Mouse (Mus musculus) hindbrain, embryonic 10.5 days (tissue): Measurements from ENCODE around the gene Rhbdf2. TPM values are rescaled to one million over a fixed set of nuclear protein-coding genes. Genes with fewer than 3 reads are reported as not detected.

Experiments used
- DNase-seq: peaks from one replicate; pipeline ENCODE4 v3.0.0-alpha.2; 2017; ENCODE audit warnings: low spot score
- H3K27ac ChIP-seq: fragments of 300-500 bp; sonication (generic); 2 replicates; pipeline ENCODE4 v1.5.1; 2016; ENCODE audit warnings: mild to moderate bottlenecking, moderate library complexity
- H3K27me3 ChIP-seq: fragments of 300-500 bp; sonication (generic); 2 replicates; pipeline ENCODE4 v1.6.1; 2016; ENCODE audit warnings: mild to moderate bottlenecking; ENCODE audit not compliant: poor library complexity, insufficient read depth, severe bottlenecking
- H3K36me3 ChIP-seq: fragments of 300-500 bp; sonication (generic); 2 replicates; pipeline ENCODE4 v1.6.1; 2016; ENCODE audit warnings: mild to moderate bottlenecking, moderate library complexity
- H3K4me1 ChIP-seq: fragments of 300-500 bp; sonication (generic); replicated peaks from 2 replicates; pipeline ENCODE4 v1.6.1; 2016; ENCODE audit warnings: mild to moderate bottlenecking
- H3K4me3 ChIP-seq: fragments of 300-500 bp; sonication (generic); 2 replicates; pipeline ENCODE4 v1.5.1; 2016; ENCODE audit warnings: mild to moderate bottlenecking, moderate library complexity
- H3K9me3 ChIP-seq: fragments of 300-500 bp; sonication (generic); 2 replicates; pipeline ENCODE4 v1.6.1; 2016; ENCODE audit warnings: mild to moderate bottlenecking, moderate library complexity
- WGBS: fragments of 180-500 bp; shearing (Covaris S2); methylation state at CpG from one replicate; pipeline ENCODE4 v1.1.7; 2016; 5-methylcytosine and 5-hydroxymethylcytosine counted together
- polyA plus RNA-seq: library from polyadenylated mRNA; unstranded; fragments of >200 nt; fragmentation: Nextera tagmentation; extraction: Ambion mirVana; gene quantifications from 2 replicates; pipeline ENCODE4 v1.2.1, GENCODE M21; 2016

Rhbdf2 gene
- polyA plus RNA-seq, 1 experiment from 2014 or later, result 3.8 TPM

DNA sequence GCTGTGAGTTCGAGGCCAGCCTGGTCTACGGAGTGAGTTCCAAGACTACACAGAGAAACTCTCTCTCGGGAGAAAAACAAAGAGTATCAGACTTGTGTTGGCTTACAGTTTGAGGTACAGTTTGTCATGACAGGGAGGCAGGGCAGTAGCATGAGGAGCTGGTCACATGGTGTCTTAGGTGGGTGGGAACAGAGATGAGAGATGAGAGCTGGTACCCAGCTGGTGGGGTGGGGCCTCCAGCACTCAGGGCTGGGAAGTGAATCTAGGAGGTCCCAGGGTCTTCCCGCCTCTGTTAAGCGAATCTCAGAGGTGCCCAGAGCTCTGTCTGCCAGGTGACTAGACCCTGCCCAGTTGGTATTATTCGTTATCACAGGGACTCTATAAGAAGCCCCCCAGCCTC lies 2.7 kb upstream of the Rhbdf2 start:
- WGBS, result 88% methylated on average over 6 of the region's 6 CpGs

GRCm38 (mm10) chr11:116628712-116629111 lies 1.9 kb upstream of the Rhbdf2 start:
- WGBS, result 58% methylated on average over 9 of the region's 9 CpGs
- Histone ChIP-seq H3K36me3 (no peaks in the 10 kb centered on the region), H3K4me3 (no peak overlapping the region), H3K9me3 (no peaks in the 10 kb centered on the region), H3K27ac (0 out of 2 replicates have a peak overlapping the region, but pooled peaks have one; percentile 6), H3K27me3 (peaks cover 14% of the 10 kb centered on the region), H3K4me1 (peaks cover 49% of the 10 kb centered on the region)
- peak; percentile 85 for DNase-seq

More for the DNA sequence above, 2.7 kb upstream of the Rhbdf2 start:
- Histone ChIP-seq H3K4me3 (no peak overlapping the region), H3K27ac (no peak overlapping the region), H3K9me3 (no peaks in the 10 kb centered on the region), H3K4me1 (peaks cover 41% of the 10 kb centered on the region), H3K36me3 (no peaks in the 10 kb centered on the region), H3K27me3 (peaks cover 10% of the 10 kb centered on the region)
- no peak for DNase-seq

DNA sequence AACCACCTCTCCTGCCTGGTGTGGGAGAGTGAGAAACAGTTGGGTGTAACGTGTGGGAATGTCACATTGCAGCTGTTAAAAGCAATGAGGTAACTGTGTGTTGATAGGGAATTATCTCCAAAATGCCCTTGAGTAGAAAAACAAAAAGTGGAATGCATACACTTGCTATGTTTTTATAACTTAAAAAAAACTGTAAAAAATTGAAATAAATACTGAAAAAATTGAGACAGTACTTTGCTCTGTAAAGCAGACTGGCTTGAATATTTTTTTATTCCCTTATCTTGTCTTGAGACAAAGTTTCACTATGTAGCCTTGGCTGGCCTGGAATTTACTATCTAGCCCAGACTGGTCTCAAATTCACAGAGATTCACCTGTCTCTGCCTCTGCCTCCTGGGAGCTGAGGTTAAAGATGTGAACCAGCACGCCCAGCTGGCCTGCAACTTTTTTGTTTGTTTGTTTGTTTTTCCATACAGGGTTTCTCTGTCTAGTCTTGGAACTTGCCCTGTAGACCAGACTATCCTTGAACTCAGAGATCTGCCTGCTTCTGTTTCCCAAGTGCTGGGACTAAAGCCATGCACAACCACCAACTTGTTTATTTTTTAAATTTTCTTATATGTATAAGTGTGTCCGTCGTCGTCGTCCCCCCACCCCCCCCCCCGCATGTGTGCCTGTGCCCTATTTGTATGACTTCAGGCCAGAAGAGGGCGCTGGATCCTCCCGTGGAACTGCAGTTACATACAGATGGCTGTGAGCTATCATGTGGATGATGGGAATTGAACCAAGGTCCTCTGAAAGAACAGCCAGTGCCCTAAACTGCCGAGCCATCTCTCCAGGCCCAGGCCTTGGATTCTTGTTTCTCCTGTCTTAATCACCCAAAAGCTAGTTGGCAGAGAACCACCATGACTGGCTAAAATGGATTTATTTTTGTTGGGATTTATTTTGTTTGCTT lies 527 bp upstream of the Rhbdf2 start:
- no peak for DNase-seq
- no peak overlapping the region for H3K4me3 ChIP-seq
- no peak overlapping the region for H3K27ac ChIP-seq
- WGBS, result 44% methylated on average over 10 of the region's 10 CpGs
- no peaks in the 10 kb centered on the region for H3K9me3 ChIP-seq
- H3K4me1 ChIP-seq, result peaks cover 62% of the 10 kb centered on the region
- no peaks in the 10 kb centered on the region for H3K36me3 ChIP-seq
- peaks cover 28% of the 10 kb centered on the region for H3K27me3 ChIP-seq

GRCm38 (mm10) chr11:116625081-116626000 lies 1.5 kb downstream of the Rhbdf2 start:
- H3K4me1 ChIP-seq, result peaks cover 72% of the 10 kb centered on the region
- H3K27me3 ChIP-seq, result peaks cover 38% of the 10 kb centered on the region
- 78% methylated on average over 17 of the region's 17 CpGs for WGBS

GRCm38 (mm10) chr11:116624131-116624832 lies 2.5 kb downstream of the Rhbdf2 start:
- peak overlapping the region; percentile 78 for H3K27ac ChIP-seq
- DNase-seq, result peak; percentile 88
- no peaks in the 10 kb centered on the region for H3K9me3 ChIP-seq
- peaks cover 72% of the 10 kb centered on the region for H3K4me1 ChIP-seq
- H3K36me3 ChIP-seq, result no peaks in the 10 kb centered on the region
- WGBS, result 13% methylated on average over 42 of the region's 42 CpGs
- peaks cover 38% of the 10 kb centered on the region for H3K27me3 ChIP-seq
- H3K4me3 ChIP-seq, result peak overlapping the region; percentile 73

More at GRCm38 (mm10) chr11:116625081-116626000, 1.5 kb downstream of the Rhbdf2 start:
- DNase-seq, result peak; percentile 58
- H3K4me3 ChIP-seq, result 0 out of 2 replicates have a peak overlapping the region, but pooled peaks have one; percentile 2
- no peaks in the 10 kb centered on the region for H3K36me3 ChIP-seq
- no peaks in the 10 kb centered on the region for H3K9me3 ChIP-seq
- no peak overlapping the region for H3K27ac ChIP-seq

DNA sequence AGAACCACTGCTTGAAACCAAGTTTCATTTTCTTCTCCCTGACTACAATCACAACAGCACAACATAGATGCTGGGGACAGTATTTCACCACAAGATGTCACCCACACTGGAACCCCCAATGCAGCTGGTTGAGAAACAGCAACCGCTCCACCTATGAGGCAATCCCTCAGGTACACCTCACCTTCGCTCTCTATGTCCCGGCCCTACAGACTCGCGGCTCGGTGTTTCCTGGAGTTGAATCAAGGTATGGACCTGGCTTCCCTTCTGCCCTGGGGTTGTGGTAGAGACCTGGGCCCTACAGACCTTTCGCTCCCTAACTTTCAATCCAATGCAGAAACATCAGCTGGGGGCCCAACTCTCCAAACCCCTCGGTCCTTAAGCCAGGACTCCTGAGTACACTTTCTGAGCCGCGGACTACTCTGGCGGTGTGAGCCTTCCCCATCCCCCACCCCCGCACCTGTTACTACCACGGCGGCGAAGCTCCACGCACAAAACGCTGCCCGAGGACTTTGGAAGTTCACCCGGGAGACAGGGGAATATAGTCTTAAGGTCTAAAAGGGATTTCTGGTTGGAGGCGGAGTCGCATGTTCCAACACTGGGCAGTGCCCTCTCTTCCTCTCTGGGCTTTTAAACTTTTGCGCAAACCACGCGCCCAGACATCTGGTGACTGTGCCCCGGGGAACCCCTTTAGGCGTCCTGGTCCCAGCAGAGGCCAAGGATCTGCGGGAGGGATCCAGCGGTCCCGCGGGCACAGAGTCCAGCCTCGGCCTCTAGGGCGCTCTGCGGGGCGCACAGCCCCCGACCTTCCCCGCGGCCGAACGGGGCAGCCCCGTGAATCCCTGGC lies 3.3 kb downstream of the Rhbdf2 start:
- Histone ChIP-seq H3K27me3 (peaks cover 38% of the 10 kb centered on the region), H3K27ac (peak overlapping the region; percentile 78), H3K4me1 (peaks cover 73% of the 10 kb centered on the region), H3K4me3 (peak overlapping the region; percentile 73), H3K36me3 (no peaks in the 10 kb centered on the region), H3K9me3 (no peaks in the 10 kb centered on the region)
- WGBS, result 6% methylated on average over 40 of the region's 40 CpGs
- no peak for DNase-seq

DNA sequence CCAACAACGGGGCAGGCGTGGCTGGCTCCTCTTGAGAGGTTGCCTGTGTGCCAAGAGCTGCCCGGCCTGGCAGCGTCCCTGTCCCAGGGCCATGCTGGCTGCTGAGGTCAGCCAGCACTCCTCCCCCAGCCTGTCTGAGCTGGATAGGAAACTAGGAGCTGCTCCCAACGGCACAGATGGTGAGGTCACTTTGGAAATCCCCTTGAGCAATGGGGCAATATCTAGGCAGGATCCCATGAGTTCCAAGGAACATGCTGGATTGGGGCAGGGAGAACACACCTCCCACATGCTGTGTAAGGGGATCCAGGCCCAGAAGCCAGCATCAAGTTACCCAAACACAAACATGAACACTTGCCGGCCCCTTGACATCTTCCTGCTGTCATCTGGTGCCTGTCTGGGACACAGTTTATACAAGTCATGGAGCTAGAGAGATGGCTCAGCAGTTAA lies 5.5 kb downstream of the Rhbdf2 start:
- WGBS, result 48% methylated on average over 6 of the region's 6 CpGs

DNA sequence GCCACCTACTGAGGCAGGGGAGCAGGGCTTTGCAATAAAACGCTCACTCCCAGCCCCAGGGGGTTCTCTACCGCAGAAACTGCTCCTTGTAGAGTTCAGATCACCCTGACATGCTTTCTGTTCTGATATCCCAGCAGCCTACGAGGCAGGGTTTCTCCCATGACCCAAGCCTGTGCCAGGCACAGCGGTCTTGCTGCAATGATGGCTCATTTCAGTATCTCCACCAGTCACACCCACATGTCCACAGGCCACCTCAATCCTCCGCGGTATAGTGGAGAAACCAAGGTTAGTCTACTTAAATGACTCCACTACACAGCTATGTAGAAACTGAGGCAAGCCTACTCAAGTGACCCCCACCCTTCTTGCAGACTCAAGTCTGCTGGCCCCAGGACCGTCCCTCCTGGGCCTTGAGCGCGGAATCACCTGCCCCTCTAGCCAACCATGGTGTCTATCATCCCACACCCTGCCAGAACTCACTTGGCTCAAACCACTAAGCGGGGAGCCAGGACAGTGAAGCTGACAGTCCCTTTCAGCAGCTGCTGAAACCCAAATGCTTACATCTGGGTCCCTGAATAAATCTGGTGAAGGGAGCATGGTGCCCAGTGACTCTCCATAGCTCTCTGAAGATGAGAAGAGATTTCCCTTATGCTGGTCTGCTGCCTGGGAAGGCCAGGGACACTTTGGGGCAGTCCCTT lies 6.1 kb downstream of the Rhbdf2 start:
- Histone ChIP-seq H3K4me1 (peaks cover 93% of the 10 kb centered on the region), H3K4me3 (no peak overlapping the region)
- no peak for DNase-seq

More for the DNA sequence above, 5.5 kb downstream of the Rhbdf2 start:
- peak; percentile 28 for DNase-seq
- Histone ChIP-seq H3K27me3 (peaks cover 38% of the 10 kb centered on the region), H3K4me1 (peaks cover 87% of the 10 kb centered on the region), H3K4me3 (no peak overlapping the region), H3K36me3 (no peaks in the 10 kb centered on the region), H3K9me3 (no peaks in the 10 kb centered on the region), H3K27ac (peak overlapping the region; percentile 54)

DNA sequence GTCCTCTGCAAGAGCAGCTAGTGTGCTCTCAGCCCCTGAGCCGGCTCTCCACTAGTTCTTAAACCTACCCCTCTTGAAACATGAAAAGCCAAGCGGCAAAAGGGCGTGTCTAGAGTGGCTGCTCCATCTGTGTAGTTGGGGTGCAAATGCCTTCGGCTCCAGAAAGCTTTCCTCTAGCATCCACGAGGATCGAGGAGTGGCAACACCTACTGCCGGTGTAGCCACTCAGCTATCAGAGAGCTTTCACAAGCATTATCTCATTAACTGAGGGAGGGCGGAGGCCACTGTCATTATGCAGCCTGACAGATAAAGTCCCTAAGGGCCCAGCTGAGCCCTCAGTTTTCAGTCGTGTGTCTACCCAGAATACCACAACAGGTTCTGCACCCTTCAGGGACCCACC lies 6.7 kb downstream of the Rhbdf2 start:
- peaks cover 34% of the 10 kb centered on the region for H3K27me3 ChIP-seq
- 57% methylated on average over 9 of the region's 9 CpGs for WGBS
- no peak overlapping the region for H3K4me3 ChIP-seq
- no peaks in the 10 kb centered on the region for H3K36me3 ChIP-seq
- H3K4me1 ChIP-seq, result peaks cover 93% of the 10 kb centered on the region
- DNase-seq, result no peak
- H3K27ac ChIP-seq, result peak overlapping the region; percentile 54
- no peaks in the 10 kb centered on the region for H3K9me3 ChIP-seq

More for the DNA sequence above, 6.1 kb downstream of the Rhbdf2 start:
- Histone ChIP-seq H3K27ac (peak overlapping the region; percentile 54), H3K27me3 (peaks cover 38% of the 10 kb centered on the region), H3K36me3 (no peaks in the 10 kb centered on the region), H3K9me3 (no peaks in the 10 kb centered on the region)
- 79% methylated on average over 10 of the region's 10 CpGs for WGBS

DNA sequence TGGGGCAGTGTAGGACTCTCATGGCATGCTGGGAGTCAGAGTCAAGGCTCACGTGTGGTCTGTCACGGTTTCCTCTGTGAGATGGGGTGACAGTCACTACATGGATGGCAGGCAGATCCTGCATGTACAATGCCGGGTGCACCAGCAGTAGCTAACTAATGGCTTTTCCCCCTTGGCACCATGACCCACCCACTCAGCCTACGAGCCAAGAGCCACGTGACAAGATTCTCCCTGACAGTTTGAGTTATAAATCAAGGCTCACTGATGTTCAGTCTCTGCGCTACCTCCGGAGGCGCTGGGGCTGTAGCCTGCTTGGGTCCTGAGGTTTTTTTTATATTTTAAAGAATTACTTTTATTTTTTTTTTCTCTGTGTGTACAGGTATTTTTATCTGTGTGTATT lies 7.3 kb downstream of the Rhbdf2 start:
- no peak overlapping the region for H3K27ac ChIP-seq
- no peak for DNase-seq
- no peak overlapping the region for H3K4me3 ChIP-seq
- WGBS, result 90% methylated on average over 8 of the region's 8 CpGs
- H3K4me1 ChIP-seq, result peaks cover 95% of the 10 kb centered on the region
- H3K27me3 ChIP-seq, result peaks cover 29% of the 10 kb centered on the region
- H3K36me3 ChIP-seq, result no peaks in the 10 kb centered on the region
- no peaks in the 10 kb centered on the region for H3K9me3 ChIP-seq

GRCm38 (mm10) chr11:116619156-116619555 lies 7.7 kb downstream of the Rhbdf2 start:
- Histone ChIP-seq H3K9me3 (no peaks in the 10 kb centered on the region), H3K36me3 (no peaks in the 10 kb centered on the region), H3K27me3 (peaks cover 27% of the 10 kb centered on the region), H3K27ac (no peak overlapping the region), H3K4me1 (peaks cover 94% of the 10 kb centered on the region), H3K4me3 (no peak overlapping the region)
- DNase-seq, result no peak
- 88% methylated on average over 7 of the region's 7 CpGs for WGBS
